Mouse (Mus musculus) forebrain, embryonic 16.5 days (tissue): ENCODE data around the gene Prl3a1. TPM values are rescaled to one million over a fixed set of nuclear protein-coding genes. Genes with fewer than 3 reads are reported as not detected.

Experiments used
- ATAC-seq: fragments of 200-750 bp; cut with Nextera tagmentation; 2 replicates; pipeline ENCODE4 v1.8.0; 2017; ENCODE audit warnings: mild to moderate bottlenecking, moderate library complexity
- H3K27ac ChIP-seq: fragments of 300-500 bp; sonication (generic); 2 replicates; pipeline ENCODE4 v1.5.1; 2014; ENCODE audit warnings: low read length, control low read depth
- H3K27me3 ChIP-seq: fragments of 300-500 bp; sonication (generic); replicated peaks from 2 replicates; pipeline ENCODE4 v1.6.1; 2014; ENCODE audit warnings: low read length; ENCODE audit not compliant: control insufficient read depth, insufficient read depth
- H3K36me3 ChIP-seq: fragments of 300-500 bp; sonication (generic); 2 replicates; pipeline ENCODE4 v1.6.1; 2014; ENCODE audit not compliant: control insufficient read depth, insufficient read depth
- H3K4me1 ChIP-seq: fragments of 300-500 bp; sonication (generic); replicated peaks from 2 replicates; pipeline ENCODE4 v1.6.1; 2014; ENCODE audit warnings: low read length; ENCODE audit not compliant: control insufficient read depth, insufficient read depth
- H3K4me2 ChIP-seq: fragments of 300-500 bp; sonication (generic); 2 replicates; pipeline ENCODE4 v1.6.1; 2014; ENCODE audit warnings: mild to moderate bottlenecking, low read length, control low read depth
- H3K4me3 ChIP-seq: fragments of 300-500 bp; sonication (generic); replicated peaks from 2 replicates; pipeline ENCODE4 v1.5.1; 2014; ENCODE audit warnings: mild to moderate bottlenecking, low read length, control low read depth
- H3K9ac ChIP-seq: fragments of 300-500 bp; sonication (generic); replicated peaks from 2 replicates; pipeline ENCODE4 v1.6.1; 2014; ENCODE audit warnings: low read depth, low read length, control low read depth
- H3K9me3 ChIP-seq: fragments of 300-500 bp; sonication (generic); 2 replicates; pipeline ENCODE4 v1.6.1; 2016; ENCODE audit warnings: low read length; ENCODE audit not compliant: control insufficient read depth
- WGBS: fragments of 180-500 bp; shearing (Covaris S2); extraction: QIAGEN DNeasy Blood & Tissue Kit; methylation state at CpG from one replicate; pipeline ENCODE4 v1.1.7; 2014; 5-methylcytosine and 5-hydroxymethylcytosine counted together
- polyA plus RNA-seq: library from polyadenylated mRNA; unstranded; fragments of >200 nt; fragmentation: Nextera tagmentation; extraction: Ambion mirVana; gene quantifications from 2 replicates; pipeline ENCODE4 v1.2.1, GENCODE M21; 2015

The Prl3a1 gene
- polyA plus RNA-seq: not detected in 2 replicates

- H3K9me3 ChIP-seq: no peaks in the 10 kb centered on the region
- H3K27me3 ChIP-seq: no peaks in the 10 kb centered on the region
- WGBS: 95% methylated on average over 4 of the region's 4 CpGs
Measured at GRCm38 (mm10) chr13:27259136-27259535, at the start of gene Prl3a1. Prl3a1 (plus strand) TSS chr13:27259436.

GRCm38 (mm10) chr13:27241547-27241946 is 17.7 kb upstream of the Prl3a1 start, which contains the start of gene Prl3b1:
Prl3b1 (plus strand) TSS chr13:27241847.
- 92% methylated on average over 1 of the region's 1 CpGs for WGBS
- no peak within 1 kb of the TSS for H3K9ac ChIP-seq
- H3K4me3 ChIP-seq: no peak within 1 kb of the TSS
- H3K27me3 ChIP-seq: no peaks in the 10 kb centered on the region
- H3K4me2 ChIP-seq: no peak within 1 kb of the TSS
- H3K4me1 ChIP-seq: no peaks in the 10 kb centered on the region
- no peaks in the 10 kb centered on the region for H3K36me3 ChIP-seq
- no peaks in the 10 kb centered on the region for H3K9me3 ChIP-seq
- no peak within 1 kb of the TSS for H3K27ac ChIP-seq
- ATAC-seq: no peak

More at GRCm38 (mm10) chr13:27259136-27259535, at the start of gene Prl3a1:
- Histone ChIP-seq H3K9ac (no peak within 1 kb of the TSS), H3K4me2 (no peak within 1 kb of the TSS), H3K36me3 (no peaks in the 10 kb centered on the region), H3K4me3 (no peak within 1 kb of the TSS), H3K4me1 (no peaks in the 10 kb centered on the region), H3K27ac (no peak within 1 kb of the TSS)
- ATAC-seq: no peak

- Histone ChIP-seq H3K27me3 (no peaks in the 10 kb centered on the region), H3K4me1 (no peaks in the 10 kb centered on the region), H3K36me3 (no peaks in the 10 kb centered on the region), H3K4me2 (no peak within 1 kb of the TSS), H3K9me3 (no peaks in the 10 kb centered on the region), H3K27ac (no peak within 1 kb of the TSS), H3K4me3 (no peak within 1 kb of the TSS), H3K9ac (no peak within 1 kb of the TSS)
- ATAC-seq: no peak
- WGBS: 82% methylated on average over 7 of the region's 7 CpGs
Measured at GRCm38 (mm10) chr13:27312334-27313225, 53.3 kb downstream of the Prl3a1 start, which contains the start of gene Prl6a1. Prl6a1 (plus strand) TSS chr13:27312627.

Other genes with a start within 250 kb of the Prl3a1 start
- gene Prl, start 201.9 kb upstream of the Prl3a1 start, polyA plus RNA-seq: not detected in 2 replicates
- not detected in 2 replicates for gene Prl3d1, start 165.2 kb upstream of the Prl3a1 start, polyA plus RNA-seq
- not detected in 2 replicates for gene Prl3d2, start 137.7 kb upstream of the Prl3a1 start, polyA plus RNA-seq
- not detected in 2 replicates for gene Prl3d3, start 102.6 kb upstream of the Prl3a1 start, polyA plus RNA-seq
- gene Prl3c1, start 62.8 kb upstream of the Prl3a1 start, polyA plus RNA-seq: not detected in 2 replicates
- not detected in 2 replicates for gene Prl3b1, start 17.6 kb upstream of the Prl3a1 start, polyA plus RNA-seq
- gene Prl6a1, start 53.2 kb downstream of the Prl3a1 start, polyA plus RNA-seq: not detected in 2 replicates
- not detected in 2 replicates for gene Prl8a2, start 86.2 kb downstream of the Prl3a1 start, polyA plus RNA-seq
- gene Prl2b1, start 131.4 kb downstream of the Prl3a1 start, polyA plus RNA-seq: not detected in 2 replicates
- not detected in 2 replicates for gene Prl8a6, start 179.3 kb downstream of the Prl3a1 start, polyA plus RNA-seq